In genomic region chr4:132805146-132805545, GRCm38 (mm10) we compare ENCODE assay signal across 1 mouse cellular context.
TF ChIP-seq lines count a peak whose summit lies in the region.

No protein-coding gene starts in this region.

TF ChIP-seq in MEL, 35 proteins besides CTCF, POLR2A, EP300 and RAD21 (continued from another document):
- no peak for TF ChIP-seq MXI1 (IDR thresholded peaks at IDR 0.05; ENCODE audit: low read depth, low read length)
- TF ChIP-seq POLR2AphosphoS2 (IDR thresholded peaks at IDR 0.05; ENCODE audit: low read length), result no peak
- TF ChIP-seq RCOR1 (IDR thresholded peaks at IDR 0.05; ENCODE audit: low read depth, low read length), result no peak
- TF ChIP-seq ZKSCAN1 (IDR thresholded peaks at IDR 0.05; ENCODE audit: low read depth, low read length), result no peak
- TF ChIP-seq TAL1 (IDR thresholded peaks at IDR 0.05; ENCODE audit: low read length), result no peak
- no peak for TF ChIP-seq HCFC1 (IDR thresholded peaks at IDR 0.05; ENCODE audit: low read depth, low read length)
- TF ChIP-seq MEF2A (IDR thresholded peaks at IDR 0.05; ENCODE audit: extremely low read depth, insufficient replicate concordance, low read depth, low read length, poor library complexity, severe bottlenecking), result no peak
- TF ChIP-seq MAX (IDR thresholded peaks at IDR 0.05; ENCODE audit: low read length), result no peak
- TF ChIP-seq E2F4 (IDR thresholded peaks at IDR 0.05; ENCODE audit: borderline replicate concordance, low read depth, low read length), result no peak
- no peak for TF ChIP-seq USF1 (IDR thresholded peaks at IDR 0.05; ENCODE audit: low read depth, low read length)
